Mouse (Mus musculus) cerebellum, postnatal 25 days (tissue): ENCODE results near the gene Gzf1.
A peak's percentile ranks its signal among the peaks of the same experiment; 100 is the strongest.

Experiments used
- DNase-seq, 2 experiments: peaks; one replicate each; pipeline ENCODE4 v3.0.0; 2021; ENCODE audit warnings: mixed read lengths in 2 of 2

Gene Gzf1

DNA sequence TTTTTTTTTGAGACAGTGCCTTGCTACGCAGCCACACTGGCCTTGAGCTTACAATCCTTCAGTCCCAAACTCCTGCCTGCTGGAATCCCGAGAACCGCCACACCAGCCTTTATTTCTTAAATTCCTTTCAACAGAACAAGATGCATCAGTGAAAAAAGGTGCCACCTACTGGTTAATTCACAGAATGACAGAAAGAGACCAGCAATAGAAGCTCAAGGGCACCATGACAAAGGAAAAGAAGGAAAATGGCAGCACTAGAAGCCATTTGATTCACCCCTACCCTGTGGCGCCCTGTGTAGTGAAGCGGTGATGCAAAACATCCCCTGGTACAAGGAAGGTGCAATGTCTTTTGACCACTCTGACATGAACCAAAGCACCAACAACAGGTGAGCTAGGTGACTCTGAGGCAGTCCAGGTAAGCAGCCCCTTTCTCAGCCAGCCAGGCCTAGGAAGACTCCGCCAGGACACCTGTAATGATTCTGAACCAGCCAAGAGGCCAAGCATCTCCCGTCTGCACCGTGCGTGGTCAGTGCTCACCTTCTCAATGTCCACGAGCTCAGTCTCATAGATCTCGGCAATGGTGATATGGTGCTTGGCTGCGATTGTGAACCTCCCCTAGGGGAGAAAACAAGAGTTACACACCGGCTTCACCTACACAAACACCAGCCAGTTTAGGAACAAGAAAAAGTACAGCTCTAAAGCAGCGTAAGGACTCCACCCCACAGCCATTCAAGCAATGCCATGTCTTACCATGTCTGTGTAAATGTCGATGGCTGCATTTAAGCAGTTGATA lies 25.8 kb downstream of the Gzf1 start:
- DNase-seq, result peak in 1 of 2 experiments; percentile 27

DNA sequence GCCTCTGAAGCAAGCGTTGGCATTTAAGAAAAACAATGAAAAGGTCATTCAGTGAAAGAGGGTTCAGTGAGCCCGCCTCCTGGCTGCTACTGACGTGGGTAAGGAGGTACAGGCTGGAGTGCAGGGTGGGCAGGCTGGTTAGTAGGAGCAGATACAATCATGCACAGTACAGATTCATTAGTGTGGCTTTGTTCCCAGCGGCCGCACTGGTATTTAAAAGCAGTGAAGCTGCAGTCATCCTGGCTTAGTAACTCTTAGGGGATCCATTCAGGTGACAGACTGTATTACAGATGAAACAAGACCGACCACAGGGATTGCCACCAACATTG lies 26.3 kb downstream of the Gzf1 start:
- no peak for DNase-seq

DNA sequence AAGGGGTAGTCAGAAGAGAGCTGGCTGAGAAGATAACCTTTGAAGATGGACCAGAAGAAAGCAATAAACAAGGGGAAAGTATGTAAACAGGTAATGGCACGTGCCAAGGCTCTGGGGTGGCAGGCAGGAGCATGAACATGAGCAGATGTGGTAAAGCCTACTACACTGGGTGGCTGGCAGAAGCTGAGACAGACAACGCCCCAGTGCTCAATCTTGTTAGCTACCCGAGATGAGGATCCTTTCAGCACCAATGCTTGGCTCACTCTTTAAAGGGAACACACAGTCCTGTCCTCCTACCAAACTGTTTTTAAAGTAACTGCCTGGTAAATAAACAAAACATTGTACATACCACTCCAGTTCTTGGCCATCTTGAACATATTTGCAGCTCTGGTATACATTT lies 31.5 kb downstream of the Gzf1 start:
- no peak for DNase-seq

DNA sequence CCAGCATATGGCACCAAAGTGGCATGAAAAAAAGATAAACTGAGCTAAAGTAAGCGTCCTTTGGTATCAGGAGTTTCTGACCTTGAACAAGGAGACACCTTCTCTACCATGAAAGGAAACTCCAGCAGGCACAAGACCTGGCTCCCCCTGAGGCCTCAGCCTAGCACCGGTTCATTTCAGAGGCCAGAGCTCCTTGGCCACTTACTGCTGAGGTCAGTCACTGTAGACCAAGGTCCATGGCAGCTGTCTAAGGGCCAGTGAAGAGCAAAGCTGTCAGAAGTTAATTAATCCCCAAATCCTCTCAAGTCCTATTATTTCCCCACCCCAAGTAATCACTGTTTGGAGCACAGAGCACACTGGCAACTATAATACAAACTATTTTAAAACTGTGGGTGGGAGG lies 36.2 kb downstream of the Gzf1 start:
- no peak for DNase-seq

DNA sequence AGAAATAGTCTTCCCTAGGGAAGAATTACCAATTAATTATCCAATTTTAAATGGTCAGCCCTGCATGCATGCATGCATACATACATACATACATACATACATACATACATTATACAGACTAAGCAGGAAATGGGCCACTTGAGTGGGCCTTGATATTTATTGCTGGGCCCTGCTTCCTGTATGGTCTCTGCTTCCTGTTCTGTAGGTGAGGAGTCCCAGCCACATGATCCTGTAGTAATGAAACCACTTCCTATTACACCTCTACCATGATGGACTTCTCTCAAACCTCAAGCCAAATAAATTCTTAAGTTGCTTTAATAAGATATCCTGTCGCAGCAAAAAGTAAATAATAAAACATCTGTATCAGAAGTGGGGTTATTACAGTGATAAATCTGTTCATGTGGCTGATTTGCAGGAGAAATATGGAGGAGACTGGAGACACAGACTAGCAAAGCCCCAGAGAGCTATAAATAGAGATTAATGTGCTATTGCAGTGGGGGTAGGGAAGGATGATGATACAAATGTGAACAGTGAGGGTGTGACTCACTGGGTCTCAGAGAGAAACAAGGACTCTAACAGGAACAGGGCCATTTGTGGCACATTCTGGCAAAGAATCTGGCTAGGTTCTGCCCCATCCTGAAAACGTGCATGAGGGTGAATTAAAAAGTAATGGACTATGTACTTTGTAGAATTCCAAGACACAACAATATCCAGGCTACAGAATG lies 38.6 kb downstream of the Gzf1 start:
- DNase-seq, result no peak

DNA sequence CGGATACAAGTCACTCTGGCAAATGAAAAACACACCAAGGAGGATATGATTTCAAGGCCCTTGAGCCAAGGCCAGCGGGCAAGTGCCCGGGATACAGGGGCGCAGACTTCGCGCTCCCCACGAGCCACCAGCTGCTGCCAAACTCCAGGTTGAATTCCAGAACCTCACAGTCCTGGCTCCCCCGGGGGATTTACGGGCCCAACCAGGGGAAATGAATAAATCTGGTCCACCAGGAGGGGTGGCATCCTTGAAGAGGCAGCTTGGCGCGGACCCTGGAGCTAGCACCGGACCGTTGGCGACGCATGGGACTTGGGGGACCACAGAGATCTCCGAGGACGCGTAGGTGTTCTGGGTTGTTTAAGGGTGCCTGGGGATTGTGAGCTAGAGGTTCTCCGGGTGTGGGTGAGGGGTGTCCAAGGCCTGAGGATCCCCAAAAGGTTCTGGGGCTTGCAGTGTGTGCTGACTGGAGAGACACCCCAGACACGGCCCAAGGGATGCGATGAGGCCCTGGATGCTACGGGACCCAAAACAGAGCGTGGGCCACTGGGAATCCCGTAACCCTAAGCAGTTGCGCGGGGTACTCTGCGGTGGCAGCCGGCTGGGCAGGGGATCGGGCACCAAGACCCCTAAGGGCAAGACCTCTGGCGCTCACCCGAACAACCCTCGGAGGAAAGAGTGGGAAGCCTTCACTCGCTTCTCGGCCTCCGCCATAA lies 50.9 kb downstream of the Gzf1 start:
- DNase-seq, result peak; percentile 68 to 73

DNA sequence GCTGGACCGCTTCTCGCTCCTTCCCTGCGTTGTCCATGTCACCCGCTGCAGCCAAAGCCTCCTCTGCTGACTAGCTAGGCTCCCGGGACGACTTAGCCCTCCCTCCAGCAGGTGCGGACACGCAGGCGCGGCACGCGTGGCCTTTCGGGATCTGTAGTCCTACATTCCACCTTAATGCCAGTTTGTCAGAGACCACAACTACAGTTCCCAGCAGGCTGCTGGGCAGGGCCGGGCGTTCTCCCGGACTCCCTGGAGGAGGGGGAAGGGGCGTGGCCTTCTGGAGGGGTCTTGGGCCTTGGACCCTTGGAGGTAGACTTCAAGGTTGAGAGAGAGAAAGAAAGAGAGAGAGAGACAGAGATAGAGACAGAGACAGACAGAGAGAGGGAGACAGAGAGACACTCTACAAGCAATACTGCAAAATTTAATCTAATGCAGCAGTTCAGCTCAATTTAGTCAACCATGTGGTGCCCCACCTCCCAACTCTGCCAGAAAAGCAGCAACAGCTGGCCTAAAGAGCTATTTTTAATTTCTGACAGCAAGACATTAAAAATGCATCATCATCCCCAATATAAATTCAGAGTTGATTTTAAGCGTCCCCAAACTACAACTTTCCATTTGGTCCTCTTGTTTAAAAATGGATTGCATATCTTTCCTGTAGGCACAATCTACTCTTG lies 51.6 kb downstream of the Gzf1 start, which contains the start of gene Napb:
Gene Napb, minus strand, starts transcription at position 141 of the 674 bp plus-strand sequence.
- peak; percentile 95 to 97 for DNase-seq
